Mouse (Mus musculus): ENCODE measurements around the gene Ubtd1. TPM values are rescaled to one million over a fixed set of nuclear protein-coding genes. Genes with fewer than 3 reads are reported as not detected.

Ubtd1 gene
- polyA plus RNA-seq, 1 experiment: 73.0 TPM

DNA sequence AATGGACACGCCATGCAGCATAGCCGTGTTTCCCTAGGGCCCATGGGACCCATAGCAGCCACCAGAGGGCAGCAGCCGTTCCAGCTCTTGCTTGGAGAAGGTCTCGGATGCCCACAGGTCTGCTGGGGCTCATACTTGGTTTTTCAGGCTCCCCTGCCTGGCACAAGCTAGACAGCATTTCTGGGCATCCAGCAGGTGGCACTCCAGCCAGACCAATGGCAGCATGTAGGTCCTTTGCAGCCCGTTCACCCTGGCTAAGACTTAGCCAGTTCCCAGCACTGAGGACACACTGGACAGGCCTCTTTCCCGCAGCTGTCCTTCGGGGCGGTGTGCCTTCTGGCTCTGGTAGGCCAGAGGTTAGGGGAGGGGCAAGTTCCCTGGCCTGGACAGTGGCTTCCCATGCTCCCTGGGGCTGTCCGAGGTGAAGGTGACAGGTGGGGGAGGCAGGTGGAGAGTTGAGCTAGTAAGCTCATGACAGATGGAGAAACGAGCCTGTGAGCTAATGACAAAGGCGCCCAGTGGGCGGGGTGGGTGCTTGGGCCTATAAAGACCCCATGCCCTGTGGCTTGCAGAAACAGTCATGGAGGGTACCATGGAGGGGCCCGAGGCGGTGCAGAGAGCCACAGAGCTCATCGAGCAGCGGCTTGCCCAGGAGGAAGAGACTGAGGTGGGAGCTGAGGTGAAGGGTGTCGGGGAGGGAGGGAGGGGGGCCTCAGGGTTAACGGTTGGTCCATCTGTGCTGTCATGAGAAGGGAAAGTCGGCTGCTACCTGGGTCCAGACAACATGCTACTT lies 54.1 kb downstream of the Ubtd1 start, which contains the start of gene Ankrd2:
Gene Ankrd2 (plus strand): TSS at position 545 of the 793 bp plus-strand sequence.
- Histone ChIP-seq H3K79me3 (ENCODE audit: low read depth) (peaks cover 2% of the 10 kb centered on the region), H3K36me3 (ENCODE audit: control insufficient read depth, insufficient read depth) (peaks cover 27% of the 10 kb centered on the region), H3K79me2 (ENCODE audit: control insufficient read depth, insufficient read depth) (peaks cover 13% of the 10 kb centered on the region), H3ac (ENCODE audit: control insufficient read depth, insufficient read length, low read depth) (no peak within 1 kb of the TSS), H3K27me3 (ENCODE audit: control insufficient read depth, insufficient read depth, insufficient read length) (no peaks in the 10 kb centered on the region), H3K4me3 (ENCODE audit: insufficient read depth, poor library complexity, severe bottlenecking) (no peak within 1 kb of the TSS)
- TF ChIP-seq CTCF (IDR thresholded peaks at IDR 0.05; ENCODE audit: control insufficient read depth, insufficient read depth, insufficient read length) (peak; percentile 94), FOSL1 (IDR thresholded peaks at IDR 0.05; ENCODE audit: insufficient read depth, low read length, poor library complexity, severe bottlenecking) (no peak), MAX (IDR thresholded peaks at IDR 0.05) (peak; percentile 55)

DNA sequence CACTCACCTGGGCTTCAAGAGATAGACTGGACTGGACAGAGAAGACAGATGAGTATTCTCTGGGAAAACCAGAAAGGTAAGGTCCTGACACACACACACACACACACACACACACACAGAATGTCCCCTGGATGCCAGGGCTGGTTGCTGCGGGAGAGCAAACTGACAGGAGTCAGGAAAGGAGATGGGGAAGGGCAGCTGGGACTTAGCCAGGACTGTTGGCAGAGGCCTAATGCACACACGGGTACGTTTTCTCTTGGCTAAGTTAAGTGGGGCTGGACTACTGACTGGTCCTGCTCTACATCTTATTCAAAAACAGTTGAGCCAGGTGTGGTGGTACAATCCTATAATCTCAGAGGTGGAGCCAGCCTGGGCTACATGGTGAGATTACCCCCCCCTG lies 54.8 kb downstream of the Ubtd1 start:
- Histone ChIP-seq H3K36me3 (ENCODE audit: control insufficient read depth, insufficient read depth) (peaks cover 27% of the 10 kb centered on the region), H3ac (ENCODE audit: control insufficient read depth, insufficient read length, low read depth) (no peak overlapping the region), H3K4me3 (ENCODE audit: insufficient read depth, poor library complexity, severe bottlenecking) (no peak overlapping the region), H3K79me3 (ENCODE audit: low read depth) (no peaks in the 10 kb centered on the region), H3K79me2 (ENCODE audit: control insufficient read depth, insufficient read depth) (peaks cover 6% of the 10 kb centered on the region), H3K27me3 (ENCODE audit: control insufficient read depth, insufficient read depth, insufficient read length) (no peaks in the 10 kb centered on the region)
- TF ChIP-seq MYOG (IDR thresholded peaks at IDR 0.05; ENCODE audit: control insufficient read depth, extremely low read depth, insufficient read length): no peak
- TF ChIP-seq USF1 (IDR thresholded peaks at IDR 0.05; ENCODE audit: low read depth): no peak
- TF ChIP-seq CEBPB (IDR thresholded peaks at IDR 0.05; ENCODE audit: low read depth): no peak
- TF ChIP-seq CTCF (IDR thresholded peaks at IDR 0.05; ENCODE audit: control insufficient read depth, insufficient read depth, insufficient read length): no peak
- TF ChIP-seq MAX (IDR thresholded peaks at IDR 0.05): no peak

DNA sequence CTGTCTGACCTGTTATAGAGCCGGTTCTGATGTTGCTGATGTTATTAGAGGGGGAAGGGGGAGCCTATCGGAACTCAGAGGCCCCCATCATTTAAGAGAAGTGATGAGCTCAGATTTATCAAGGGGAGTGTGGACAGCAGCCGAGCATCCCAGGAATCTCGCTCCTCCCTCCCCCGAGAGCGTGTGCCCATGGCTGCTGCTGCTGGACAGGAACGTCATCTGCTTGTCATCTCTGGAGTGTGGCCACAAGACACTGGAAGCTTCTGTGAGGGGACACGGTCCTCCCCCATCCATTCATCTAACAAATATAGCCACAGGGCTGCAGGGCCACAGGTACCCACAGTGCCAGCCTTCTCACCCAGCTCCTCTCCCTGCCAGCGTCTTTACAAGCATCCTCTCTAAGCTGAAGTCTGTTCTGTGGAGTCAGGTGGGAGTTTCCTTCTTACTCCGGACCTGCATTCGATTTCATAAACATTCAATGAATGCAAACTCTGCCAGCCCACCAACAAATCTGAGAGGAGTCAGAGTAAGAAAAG lies 55.7 kb downstream of the Ubtd1 start:
- H3ac ChIP-seq (ENCODE audit: control insufficient read depth, insufficient read length, low read depth): no peak overlapping the region
- no peaks in the 10 kb centered on the region for H3K27me3 ChIP-seq (ENCODE audit: control insufficient read depth, insufficient read depth, insufficient read length)
- no peak overlapping the region for H3K4me3 ChIP-seq (ENCODE audit: insufficient read depth, poor library complexity, severe bottlenecking)
- no peak for TF ChIP-seq MYOG (IDR thresholded peaks at IDR 0.05; ENCODE audit: control insufficient read depth, extremely low read depth, insufficient read length)
- TF ChIP-seq FOSL1 (IDR thresholded peaks at IDR 0.05; ENCODE audit: insufficient read depth, low read length, poor library complexity, severe bottlenecking): no peak
- no peak for TF ChIP-seq CEBPB (IDR thresholded peaks at IDR 0.05; ENCODE audit: low read depth)
- no peak for TF ChIP-seq MYOD1 (IDR thresholded peaks at IDR 0.05; ENCODE audit: control insufficient read depth, insufficient read length, low read depth)
- TF ChIP-seq CTCF (IDR thresholded peaks at IDR 0.05; ENCODE audit: control insufficient read depth, insufficient read depth, insufficient read length): no peak
- TF ChIP-seq MAX (IDR thresholded peaks at IDR 0.05): no peak
- TF ChIP-seq USF1 (IDR thresholded peaks at IDR 0.05; ENCODE audit: low read depth): no peak
- no peaks in the 10 kb centered on the region for H3K79me3 ChIP-seq (ENCODE audit: low read depth)
- peaks cover 21% of the 10 kb centered on the region for H3K36me3 ChIP-seq (ENCODE audit: control insufficient read depth, insufficient read depth)
- H3K79me2 ChIP-seq (ENCODE audit: control insufficient read depth, insufficient read depth): no peaks in the 10 kb centered on the region

DNA sequence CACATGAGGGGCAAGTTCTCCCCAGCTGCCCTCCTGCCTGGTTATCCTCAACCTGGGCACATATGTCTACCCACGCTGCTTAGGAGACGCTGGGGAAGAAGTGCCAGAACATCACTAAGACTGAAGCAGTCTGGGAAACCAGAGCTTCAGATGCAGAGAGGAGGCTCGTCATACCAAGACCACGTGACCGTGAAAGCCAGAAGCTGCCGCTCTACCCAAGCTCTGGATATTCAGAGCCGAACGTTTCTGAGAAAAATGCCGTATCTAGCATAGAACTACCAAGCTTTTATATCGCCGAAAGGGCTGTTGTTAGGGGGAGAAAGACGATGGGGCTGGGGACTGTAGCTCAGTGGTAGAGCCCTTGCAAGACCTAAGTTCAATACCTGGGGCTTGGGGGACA lies 56.7 kb downstream of the Ubtd1 start:
- Histone ChIP-seq H3K79me3 (ENCODE audit: low read depth) (no peaks in the 10 kb centered on the region), H3K27me3 (ENCODE audit: control insufficient read depth, insufficient read depth, insufficient read length) (no peaks in the 10 kb centered on the region), H3K36me3 (ENCODE audit: control insufficient read depth, insufficient read depth) (peaks cover 11% of the 10 kb centered on the region), H3K4me3 (ENCODE audit: insufficient read depth, poor library complexity, severe bottlenecking) (no peak overlapping the region), H3K79me2 (ENCODE audit: control insufficient read depth, insufficient read depth) (no peaks in the 10 kb centered on the region), H3ac (ENCODE audit: control insufficient read depth, insufficient read length, low read depth) (no peak overlapping the region)
- TF ChIP-seq MAX (IDR thresholded peaks at IDR 0.05) (no peak), CTCF (IDR thresholded peaks at IDR 0.05; ENCODE audit: control insufficient read depth, insufficient read depth, insufficient read length) (no peak), USF1 (IDR thresholded peaks at IDR 0.05; ENCODE audit: low read depth) (no peak), MYOD1 (IDR thresholded peaks at IDR 0.05; ENCODE audit: control insufficient read depth, insufficient read length, low read depth) (no peak), MYOG (IDR thresholded peaks at IDR 0.05; ENCODE audit: control insufficient read depth, extremely low read depth, insufficient read length) (no peak), CEBPB (IDR thresholded peaks at IDR 0.05; ENCODE audit: low read depth) (no peak), FOSL1 (IDR thresholded peaks at IDR 0.05; ENCODE audit: insufficient read depth, low read length, poor library complexity, severe bottlenecking) (no peak)

DNA sequence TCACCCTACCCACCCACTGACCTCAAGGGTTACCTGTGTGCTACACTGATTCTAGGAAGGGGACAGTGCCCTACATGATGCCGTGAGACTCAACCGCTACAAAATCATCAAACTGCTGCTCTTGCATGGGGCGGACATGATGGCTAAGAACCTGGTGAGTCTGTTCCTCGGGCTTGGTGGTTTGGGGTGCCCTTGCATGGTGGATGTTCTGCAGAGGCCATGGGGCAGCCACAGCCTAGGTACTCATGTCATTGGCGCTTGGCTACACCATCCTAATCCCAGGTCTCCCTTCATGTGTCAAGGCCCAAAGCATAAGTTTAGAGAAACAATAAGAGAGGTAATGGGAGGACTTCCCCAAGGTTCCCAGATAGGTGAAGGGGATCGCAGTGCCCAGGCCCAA lies 62.4 kb downstream of the Ubtd1 start:
- no peaks in the 10 kb centered on the region for H3K36me3 ChIP-seq (ENCODE audit: control insufficient read depth, insufficient read depth)
- H3K79me3 ChIP-seq (ENCODE audit: low read depth): no peaks in the 10 kb centered on the region
- H3K27me3 ChIP-seq (ENCODE audit: control insufficient read depth, insufficient read depth, insufficient read length): no peaks in the 10 kb centered on the region
- TF ChIP-seq FOSL1 (IDR thresholded peaks at IDR 0.05; ENCODE audit: insufficient read depth, low read length, poor library complexity, severe bottlenecking) (no peak), MAX (IDR thresholded peaks at IDR 0.05) (no peak), CTCF (IDR thresholded peaks at IDR 0.05; ENCODE audit: control insufficient read depth, insufficient read depth, insufficient read length) (no peak), MYOG (IDR thresholded peaks at IDR 0.05; ENCODE audit: control insufficient read depth, extremely low read depth, insufficient read length) (no peak), MYOD1 (IDR thresholded peaks at IDR 0.05; ENCODE audit: control insufficient read depth, insufficient read length, low read depth) (no peak), CEBPB (IDR thresholded peaks at IDR 0.05; ENCODE audit: low read depth) (no peak), USF1 (IDR thresholded peaks at IDR 0.05; ENCODE audit: low read depth) (no peak)
- H3K79me2 ChIP-seq (ENCODE audit: control insufficient read depth, insufficient read depth): no peaks in the 10 kb centered on the region
- no peak overlapping the region for H3K4me3 ChIP-seq (ENCODE audit: insufficient read depth, poor library complexity, severe bottlenecking)
- H3ac ChIP-seq (ENCODE audit: control insufficient read depth, insufficient read length, low read depth): no peak overlapping the region

Measured in C2C12 (cell line).